Mouse (Mus musculus): Measurements from ENCODE around the gene Rtp2.

Gene Rtp2

DNA sequence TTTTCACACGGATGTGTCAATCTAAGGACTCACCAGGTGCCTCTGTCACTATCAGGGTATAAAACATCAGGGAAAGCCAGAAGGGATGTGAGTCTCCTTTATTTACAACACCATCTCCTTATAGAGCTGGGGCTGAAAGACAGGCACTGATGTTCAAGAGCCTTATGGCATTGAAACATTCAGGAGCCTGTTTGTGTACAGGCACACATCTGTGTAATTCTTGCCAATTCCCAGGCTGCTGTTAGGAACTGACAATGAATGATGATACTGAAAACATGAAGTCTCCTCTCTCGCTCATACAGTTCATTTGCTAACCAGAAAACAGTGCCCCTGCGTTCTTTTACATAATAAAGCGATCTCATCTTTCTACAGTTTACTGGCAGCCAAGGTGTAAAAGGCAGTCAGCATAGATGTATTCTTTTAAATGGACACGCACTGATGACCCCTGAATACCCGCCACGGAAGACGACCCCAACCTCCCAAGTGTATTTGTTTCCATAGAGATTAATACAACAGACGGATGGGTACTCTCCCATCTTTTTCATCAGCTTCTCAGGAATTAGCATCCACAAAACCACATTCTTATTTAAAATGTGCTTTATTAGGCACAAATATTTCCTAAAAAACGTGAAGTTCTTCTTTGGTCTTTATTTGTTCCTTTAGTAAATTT, 44.1 kb downstream of the Rtp2 start:
- TF ChIP-seq CTCF (conservative IDR thresholded peaks at IDR 0.05; ENCODE audit: low read length) (no peak), NANOG (IDR thresholded peaks at IDR 0.05; ENCODE audit: borderline replicate concordance, low read length) (no peak), POU5F1 (IDR thresholded peaks at IDR 0.05; ENCODE audit: borderline replicate concordance, low read length) (no peak)
- no peaks in the 10 kb centered on the region for H3K36me3 ChIP-seq (ENCODE audit: insufficient read depth, low read length)
- H3K4me3 ChIP-seq (replicated peaks; ENCODE audit: low read length), result no peak overlapping the region
- H3K9me3 ChIP-seq (ENCODE audit: low read length), result no peaks in the 10 kb centered on the region
- peaks cover 9% of the 10 kb centered on the region; the same call in 1 of the 2 replicates for H3K4me1 ChIP-seq (replicated peaks; ENCODE audit: low read depth, low read length)
- peaks cover 40% of the 10 kb centered on the region for H3K27me3 ChIP-seq (ENCODE audit: insufficient read depth, low read length)

DNA sequence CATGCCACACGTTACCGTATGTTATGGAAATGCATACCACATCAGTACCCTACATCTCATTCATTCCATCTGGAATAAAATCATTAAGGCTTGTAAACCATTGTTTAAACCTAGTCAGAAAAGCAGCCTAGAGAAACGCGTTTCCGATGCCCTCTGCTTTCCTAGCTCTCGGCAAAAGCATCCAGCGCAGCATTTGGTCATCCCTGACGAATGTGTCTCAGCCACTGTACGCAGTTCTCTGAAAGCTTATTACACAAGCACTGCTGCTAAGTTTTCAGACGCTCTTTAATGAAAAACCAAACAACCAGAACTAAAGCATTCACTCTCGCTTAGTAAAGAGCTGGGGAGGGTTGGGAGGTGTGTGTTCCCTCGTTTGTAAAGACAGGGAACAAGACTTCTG, 47.1 kb downstream of the Rtp2 start:
- TF ChIP-seq POU5F1 (IDR thresholded peaks at IDR 0.05; ENCODE audit: borderline replicate concordance, low read length), result no peak
- no peak for TF ChIP-seq CTCF (conservative IDR thresholded peaks at IDR 0.05; ENCODE audit: low read length)
- no peak for TF ChIP-seq NANOG (IDR thresholded peaks at IDR 0.05; ENCODE audit: borderline replicate concordance, low read length)
- H3K4me1 ChIP-seq (replicated peaks; ENCODE audit: low read depth, low read length), result no peaks in the 10 kb centered on the region
- H3K9me3 ChIP-seq (ENCODE audit: low read length), result no peaks in the 10 kb centered on the region
- H3K4me3 ChIP-seq (replicated peaks; ENCODE audit: low read length), result no peak overlapping the region
- no peaks in the 10 kb centered on the region for H3K36me3 ChIP-seq (ENCODE audit: insufficient read depth, low read length)
- peaks cover 10% of the 10 kb centered on the region for H3K27me3 ChIP-seq (ENCODE audit: insufficient read depth, low read length)

Data from E14TG2a.4 (cell line).